Mouse (Mus musculus) B cell, adult 2 months (primary cell): ENCODE data around the gene Nuak1.
A peak's percentile ranks its signal among the peaks of the same experiment; 100 is the strongest.

Experiments
- DNase-seq, 2 experiments: peaks; one replicate each; pipeline ENCODE4 v3.0.0; 2022

Gene Nuak1

GRCm38 (mm10) chr10:84446661-84447060, 6.3 kb upstream of the Nuak1 start:
- no peak for DNase-seq

- no peak for DNase-seq
Measured at GRCm38 (mm10) chr10:84444396-84444795, 4.0 kb upstream of the Nuak1 start.

- DNase-seq: no peak
Measured at GRCm38 (mm10) chr10:84441846-84442245, 1.4 kb upstream of the Nuak1 start.

- no peak for DNase-seq
Measured at GRCm38 (mm10) chr10:84441434-84441785, 1.0 kb upstream of the Nuak1 start.

- DNase-seq: no peak
Measured at GRCm38 (mm10) chr10:84440181-84440540, 236 bp downstream of the Nuak1 start.

GRCm38 (mm10) chr10:84439228-84439596, 1.2 kb downstream of the Nuak1 start:
- no peak for DNase-seq

- no peak for DNase-seq
Measured at GRCm38 (mm10) chr10:84438466-84439227, 1.8 kb downstream of the Nuak1 start.

GRCm38 (mm10) chr10:84438049-84438422, 2.4 kb downstream of the Nuak1 start:
- peak; percentile 96 to 97 for DNase-seq

- DNase-seq: no peak
Measured at GRCm38 (mm10) chr10:84437166-84438048, 3.0 kb downstream of the Nuak1 start.

GRCm38 (mm10) chr10:84435930-84436329, 4.5 kb downstream of the Nuak1 start:
- DNase-seq: no peak

GRCm38 (mm10) chr10:84433193-84433801, 7.1 kb downstream of the Nuak1 start:
- no peak for DNase-seq

GRCm38 (mm10) chr10:84424374-84424773, 16.0 kb downstream of the Nuak1 start:
- peak in 1 of 2 experiments; percentile 25 for DNase-seq

GRCm38 (mm10) chr10:84423903-84424302, 16.5 kb downstream of the Nuak1 start:
- DNase-seq: peak; percentile 16 to 26

- no peak for DNase-seq
Measured at GRCm38 (mm10) chr10:84420589-84420988, 19.8 kb downstream of the Nuak1 start.

- no peak for DNase-seq
Measured at GRCm38 (mm10) chr10:84418421-84418820, 22.0 kb downstream of the Nuak1 start.

GRCm38 (mm10) chr10:84416752-84417151, 23.6 kb downstream of the Nuak1 start:
- no peak for DNase-seq

- DNase-seq: no peak
Measured at GRCm38 (mm10) chr10:84414981-84415700, 25.3 kb downstream of the Nuak1 start.

- DNase-seq: no peak
Measured at GRCm38 (mm10) chr10:84413310-84413709, 27.1 kb downstream of the Nuak1 start.

GRCm38 (mm10) chr10:84412326-84412962, 28.0 kb downstream of the Nuak1 start:
- DNase-seq: no peak

GRCm38 (mm10) chr10:84411122-84412105, 29.0 kb downstream of the Nuak1 start:
- no peak for DNase-seq

- DNase-seq: no peak
Measured at GRCm38 (mm10) chr10:84408965-84409660, 31.3 kb downstream of the Nuak1 start.
